Mouse (Mus musculus) stomach, postnatal 0 days (tissue): ENCODE results near the gene Ttc9.

Source experiments
- CTCF ChIP-seq: IDR thresholded peaks from 2 replicates; pipeline ENCODE4 v1.5.1; 2016; ENCODE audit warnings: antibody characterized with exemption, low read depth, mild to moderate bottlenecking, moderate library complexity
- EP300 ChIP-seq: optimal IDR thresholded peaks from 2 replicates; pipeline ENCODE3; 2016; ENCODE audit warnings: antibody characterized with exemption

- TF ChIP-seq CTCF (no peak), EP300 (no peak)
These were observed 54.9 kb downstream of the Ttc9 start for GRCm38 (mm10) chr12:81685981-81686380.
